Mouse (Mus musculus) left cerebral cortex, postnatal 10 days (tissue): ENCODE measurements around the gene Fblim1. TPM values are rescaled to one million over a fixed set of nuclear protein-coding genes. Genes with fewer than 3 reads are reported as not detected.

Experiments
- DNase-seq, 2 experiments: peaks; one replicate each; pipeline ENCODE4 v3.0.0; 2021 to 2022; ENCODE audit warnings: low spot score in 2 of 2, mixed read lengths in 1 of 2; ENCODE audit errors: extremely low spot score in 1 of 2
- intact Hi-C: fragments of 180-260 bp; cut with DNase I; formaldehyde crosslinking; loops from one replicate; pipeline ENCODE4 v1.15.1; 2025
- total RNA-seq, 2 experiments: library from RNA; stranded (reverse); gene quantifications; 2 replicates each; pipeline ENCODE4 v1.2.3; 2021

The Fblim1 gene
- total RNA-seq: 1 to 10 TPM; 4.4 to 6.0 TPM

DNA sequence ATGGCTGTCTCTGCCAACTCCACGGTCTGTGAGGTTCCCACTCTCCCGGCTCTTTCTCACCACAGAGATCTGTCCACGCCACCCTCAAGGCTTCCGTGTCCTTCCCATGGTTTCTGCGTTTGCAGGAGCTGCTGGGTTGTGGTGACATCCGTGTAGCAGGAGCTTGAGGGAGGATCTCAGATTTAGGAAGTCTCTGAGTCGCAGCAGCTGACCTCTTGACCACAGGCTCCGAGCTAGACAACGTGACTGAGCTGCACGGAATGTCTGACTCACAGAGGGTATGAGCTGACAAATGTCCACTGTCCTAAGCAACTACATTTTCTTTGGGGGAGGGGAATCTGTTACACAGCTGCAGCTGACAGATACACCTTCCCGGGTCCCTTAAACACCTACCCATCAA, at the start of gene Fblim1:
Gene Fblim1, minus strand, starts transcription at position 236 of the 400 bp plus-strand sequence.
- intact Hi-C loops: no loop called here
- peak in 1 of 2 experiments; percentile 30 for DNase-seq

- intact Hi-C loops: no loop called here
- DNase-seq: no peak
These were observed 48.6 kb upstream of the Fblim1 start for GRCm38 (mm10) chr4:141654509-141654908.

- intact Hi-C loops: no loop called here
These were observed 47.9 kb upstream of the Fblim1 start for GRCm38 (mm10) chr4:141653813-141654212.

DNA sequence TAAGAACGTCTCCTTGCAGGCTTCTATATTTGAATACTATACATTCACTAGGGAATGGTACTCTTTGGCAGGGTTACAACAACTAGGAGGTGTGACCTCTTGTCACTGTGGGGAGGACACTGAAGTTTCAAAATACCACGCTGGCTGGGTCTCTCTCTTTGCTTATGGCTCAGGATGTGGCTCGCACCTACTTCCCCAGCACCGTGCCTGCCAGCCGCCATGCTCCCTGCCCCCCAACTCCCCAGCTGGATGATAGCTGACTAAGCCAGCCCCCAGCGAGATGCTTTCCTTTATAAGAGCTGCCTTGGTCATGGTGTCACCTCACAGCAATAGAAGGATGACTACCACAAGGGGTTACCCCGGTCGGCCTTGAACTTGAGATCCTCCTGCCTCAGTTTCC, 47.1 kb upstream of the Fblim1 start:
- intact Hi-C loops: no loop called here
- no peak for DNase-seq

More at GRCm38 (mm10) chr4:141653813-141654212, 47.9 kb upstream of the Fblim1 start:
- no peak for DNase-seq

- no peak for DNase-seq
- intact Hi-C loops: no loop called here
These were observed 46.0 kb upstream of the Fblim1 start for GRCm38 (mm10) chr4:141651944-141652343.

- no peak for DNase-seq
- intact Hi-C loops: no loop called here
These were observed 45.4 kb upstream of the Fblim1 start for GRCm38 (mm10) chr4:141651286-141651685.

DNA sequence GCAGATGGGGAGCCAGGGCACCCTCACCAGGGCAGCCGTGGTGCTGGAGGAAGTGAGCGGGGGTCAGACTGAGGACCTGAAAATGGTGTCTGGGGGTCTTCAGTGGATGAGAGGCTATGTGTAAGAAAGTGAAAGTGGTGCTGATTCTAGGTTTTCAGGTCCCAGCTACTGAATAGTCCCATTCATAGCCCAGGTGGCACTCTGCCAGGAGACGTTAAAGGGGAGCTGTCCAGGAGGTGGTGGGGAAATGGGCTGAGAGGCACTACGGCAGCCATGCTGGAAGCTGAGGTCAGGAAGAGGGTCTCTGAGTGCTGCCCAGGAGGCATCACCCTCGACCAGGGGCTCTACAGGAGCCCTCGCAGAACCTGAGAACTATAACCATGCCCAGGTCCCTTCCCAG, 43.3 kb upstream of the Fblim1 start:
- intact Hi-C loops: no loop called here
- peak in 1 of 2 experiments; percentile 72 for DNase-seq

DNA sequence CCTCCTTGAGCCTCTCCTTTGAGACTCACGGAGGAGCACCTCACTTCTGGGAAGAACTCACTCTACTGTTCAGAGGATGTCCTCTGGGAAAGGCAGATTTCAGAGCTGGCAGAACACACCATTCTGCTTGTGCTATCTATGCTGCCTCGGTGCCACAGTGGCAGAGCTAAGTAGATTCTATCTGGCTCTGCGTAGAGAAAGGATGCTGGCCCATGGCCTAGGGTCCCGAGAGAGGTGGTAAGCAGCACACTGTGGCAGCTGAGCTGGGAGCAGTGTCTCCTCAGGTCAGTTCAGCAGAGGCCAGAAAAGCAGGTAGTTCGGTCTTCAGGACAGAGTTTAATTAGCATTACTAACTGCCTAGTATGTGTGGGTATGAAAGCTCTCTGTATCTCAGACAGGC, 42.4 kb upstream of the Fblim1 start:
- intact Hi-C loops: no loop called here
- no peak for DNase-seq

- intact Hi-C loops: no loop called here
- DNase-seq: no peak
These were observed 41.3 kb upstream of the Fblim1 start for GRCm38 (mm10) chr4:141647187-141647586.

DNA sequence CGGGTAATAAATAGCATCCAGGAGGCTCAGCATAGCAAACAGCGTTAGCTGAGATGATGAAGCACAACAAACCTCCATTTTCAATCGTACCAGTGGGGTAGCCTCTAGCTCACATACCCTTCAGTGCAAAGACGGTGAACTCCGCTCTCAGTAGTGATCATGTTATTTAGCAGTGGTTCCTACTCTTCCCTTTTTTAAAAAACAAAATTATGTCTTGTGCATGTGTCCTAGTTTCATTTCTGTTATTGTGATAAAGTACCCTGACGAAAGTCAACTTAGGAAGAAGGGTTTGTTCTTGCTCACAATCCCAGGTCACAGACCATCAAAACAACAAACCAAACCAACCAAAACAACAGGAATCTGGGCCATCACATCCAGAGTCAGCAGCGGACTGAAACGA, 40.1 kb upstream of the Fblim1 start:
- DNase-seq: no peak
- intact Hi-C loops: no loop called here

DNA sequence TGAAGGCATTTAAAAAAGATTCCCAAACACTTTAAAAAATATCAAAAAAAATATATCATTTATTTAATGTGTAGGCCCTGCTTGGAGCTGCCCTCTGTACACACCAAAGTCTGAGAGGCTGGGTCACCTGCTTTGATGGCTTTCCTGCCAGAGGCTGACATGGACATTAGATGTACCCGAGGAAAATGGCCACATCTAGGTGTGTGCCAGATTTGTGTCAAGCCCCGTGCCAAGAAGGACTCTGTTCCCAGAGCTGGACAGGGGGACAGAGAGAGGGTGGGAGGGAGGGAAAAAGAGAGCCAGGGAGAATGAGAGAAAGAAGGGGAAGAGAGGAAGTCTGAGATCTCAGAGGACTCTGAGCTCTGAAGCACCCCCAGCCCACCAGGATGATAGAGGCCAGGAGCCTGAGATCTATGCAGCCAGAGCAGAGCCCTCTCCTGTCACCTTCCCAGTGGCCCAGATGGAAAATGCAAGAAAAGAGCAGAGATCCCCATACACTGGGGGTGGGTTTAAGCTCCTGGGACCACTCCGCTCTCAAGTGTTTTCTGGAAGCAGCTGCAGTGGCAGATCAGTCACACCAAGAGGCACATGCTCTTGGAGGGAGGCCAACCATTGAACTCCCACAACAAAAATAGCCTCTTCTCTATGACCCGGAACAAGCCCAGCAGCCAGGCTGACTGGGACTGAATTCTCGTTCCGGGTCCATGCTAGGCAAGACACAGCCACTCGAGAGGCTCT, 37.4 kb upstream of the Fblim1 start:
- DNase-seq: peak; percentile 64 to 80
- intact Hi-C loops: no loop called here

DNA sequence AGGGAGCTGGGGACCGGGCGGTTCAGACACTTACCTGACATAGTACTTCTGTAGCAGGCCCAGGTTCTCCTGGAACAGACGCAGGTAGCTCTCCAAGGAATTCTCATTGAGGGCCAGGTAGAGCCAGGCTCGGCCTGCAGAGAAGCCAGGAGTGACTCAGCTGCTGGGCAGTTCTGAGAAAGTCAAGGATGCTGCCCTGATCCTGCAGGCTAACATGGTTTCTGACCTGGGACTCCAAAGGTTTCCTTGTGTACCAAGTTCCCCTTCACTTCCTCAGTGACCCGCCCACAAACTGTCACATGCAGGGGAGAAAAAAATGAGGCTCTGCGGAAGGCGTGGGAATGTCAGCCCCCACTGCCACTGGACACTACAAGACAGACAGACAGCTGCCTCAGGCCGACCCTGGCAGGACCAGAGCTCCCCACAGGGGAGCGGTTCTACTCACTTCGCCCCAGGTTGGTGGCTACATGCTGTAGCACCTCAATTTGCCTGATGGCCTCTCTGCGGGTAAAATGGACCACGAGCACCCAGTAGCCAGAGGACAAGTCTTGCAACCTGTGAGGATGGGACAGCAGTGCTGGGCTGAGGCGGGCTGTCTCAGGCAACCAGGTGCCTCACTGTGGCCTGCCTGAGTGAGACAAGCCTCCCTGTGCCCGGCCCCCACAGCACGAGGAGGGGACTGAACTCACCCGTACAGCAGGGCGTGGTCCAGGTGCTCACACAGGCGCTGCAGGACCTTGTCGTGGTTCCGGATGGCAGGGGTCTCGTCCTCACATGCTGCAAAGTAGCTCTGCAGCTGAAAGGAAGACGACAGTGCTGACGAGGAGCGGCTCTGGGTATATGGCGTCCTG, 36.3 kb upstream of the Fblim1 start:
- no peak for DNase-seq
- intact Hi-C loops: no loop called here

DNA sequence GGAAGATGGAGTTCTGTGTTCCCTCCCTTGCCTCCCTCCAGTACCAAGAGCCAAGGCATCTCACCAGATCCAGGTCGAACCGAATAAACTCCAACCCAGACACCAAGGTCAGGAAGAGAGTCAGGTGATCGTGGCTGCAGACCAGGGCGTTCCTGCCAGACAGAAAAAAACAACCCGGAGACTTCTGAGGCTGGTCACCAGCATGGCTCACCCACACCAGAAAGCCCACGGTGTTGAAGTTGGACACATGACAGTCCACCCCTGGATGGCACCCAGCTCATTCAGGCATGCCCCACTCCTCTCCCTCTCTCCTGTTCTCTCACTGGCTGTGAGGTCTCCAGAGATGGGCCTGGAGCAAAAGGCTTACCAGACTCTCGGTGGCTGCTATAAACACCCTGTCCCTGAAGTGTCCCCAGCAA, 35.5 kb upstream of the Fblim1 start:
- DNase-seq: no peak
- intact Hi-C loops: no loop called here

- intact Hi-C loops: no loop called here
- no peak for DNase-seq
These were observed 33.6 kb upstream of the Fblim1 start for GRCm38 (mm10) chr4:141639474-141639873.

DNA sequence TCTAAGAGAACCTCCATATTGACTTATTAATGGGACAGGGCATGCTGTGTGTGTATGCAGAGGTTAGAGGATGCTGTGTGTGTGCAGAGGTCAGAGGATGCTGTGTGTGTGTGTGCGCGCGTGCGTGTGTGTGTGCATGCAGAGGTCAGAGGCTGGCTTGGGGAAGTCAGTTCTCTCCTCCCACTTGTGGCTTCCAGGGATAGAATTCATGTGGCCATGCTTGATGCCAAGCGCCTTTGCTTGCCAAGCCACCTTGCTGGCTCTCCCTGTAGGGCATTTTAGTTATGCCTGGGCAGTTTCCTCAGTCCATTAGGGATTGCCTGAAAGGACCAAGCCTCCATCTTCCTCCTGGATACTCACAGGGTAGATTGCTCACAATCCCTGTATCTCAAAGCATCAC, 30.8 kb upstream of the Fblim1 start:
- intact Hi-C loops: no loop called here

DNA sequence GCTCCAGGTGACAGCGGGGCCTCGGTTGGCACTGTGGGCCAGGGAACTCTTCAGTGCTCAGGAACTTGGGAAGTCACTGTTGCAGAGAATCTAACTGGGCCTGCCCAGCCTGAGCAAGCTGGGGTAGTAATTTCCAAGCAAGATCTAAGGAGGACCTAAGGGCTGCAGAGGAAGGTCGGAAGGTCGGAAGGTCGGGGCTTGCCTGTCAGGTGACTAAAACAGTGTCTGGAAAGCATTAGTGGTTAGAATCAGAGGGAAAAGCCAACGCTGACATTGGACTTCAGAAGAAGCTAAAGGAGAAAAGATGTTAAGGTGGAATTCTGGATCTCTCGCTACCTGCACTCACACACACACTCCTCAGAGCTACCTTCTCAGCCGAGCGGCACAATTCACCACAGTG, 30.1 kb upstream of the Fblim1 start:
- DNase-seq: no peak
- intact Hi-C loops: no loop called here

More for the DNA sequence above, 30.8 kb upstream of the Fblim1 start:
- no peak for DNase-seq

GRCm38 (mm10) chr4:141632111-141632873, 26.4 kb upstream of the Fblim1 start:
- intact Hi-C loops: no loop called here
- no peak for DNase-seq

DNA sequence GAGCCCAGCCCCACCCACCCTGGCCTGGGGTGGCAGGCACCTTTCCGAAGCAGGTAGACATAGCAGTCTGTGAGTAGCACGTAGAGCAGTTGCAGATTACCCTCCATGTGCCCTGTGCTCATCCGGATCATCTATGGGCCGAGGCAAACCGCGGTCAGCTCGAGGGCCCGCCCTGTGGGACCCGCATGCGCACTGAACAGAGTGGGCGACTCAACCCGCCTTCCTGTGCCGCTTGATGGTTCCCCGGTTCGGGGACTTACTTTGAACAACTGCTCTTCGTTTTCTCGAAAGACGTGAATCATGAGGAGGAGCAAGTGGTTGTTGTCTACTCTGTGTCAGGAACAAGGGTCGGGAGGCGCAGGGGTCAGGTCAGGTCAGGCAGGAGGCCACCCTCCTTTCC, 25.4 kb upstream of the Fblim1 start:
- DNase-seq: no peak

GRCm38 (mm10) chr4:141630021-141630420, 24.1 kb upstream of the Fblim1 start:
- DNase-seq: no peak
- intact Hi-C loops: no loop called here

More for the DNA sequence above, 25.4 kb upstream of the Fblim1 start:
- intact Hi-C loops: no loop called here
